Mouse (Mus musculus): ENCODE data around the gene Cass4. TPM values are rescaled to one million over a fixed set of nuclear protein-coding genes. Genes with fewer than 3 reads are reported as not detected.

Cass4 gene
- total and polyA plus RNA-seq, 3 experiments: 2.9 to 5.3 (median 3.8) TPM

DNA sequence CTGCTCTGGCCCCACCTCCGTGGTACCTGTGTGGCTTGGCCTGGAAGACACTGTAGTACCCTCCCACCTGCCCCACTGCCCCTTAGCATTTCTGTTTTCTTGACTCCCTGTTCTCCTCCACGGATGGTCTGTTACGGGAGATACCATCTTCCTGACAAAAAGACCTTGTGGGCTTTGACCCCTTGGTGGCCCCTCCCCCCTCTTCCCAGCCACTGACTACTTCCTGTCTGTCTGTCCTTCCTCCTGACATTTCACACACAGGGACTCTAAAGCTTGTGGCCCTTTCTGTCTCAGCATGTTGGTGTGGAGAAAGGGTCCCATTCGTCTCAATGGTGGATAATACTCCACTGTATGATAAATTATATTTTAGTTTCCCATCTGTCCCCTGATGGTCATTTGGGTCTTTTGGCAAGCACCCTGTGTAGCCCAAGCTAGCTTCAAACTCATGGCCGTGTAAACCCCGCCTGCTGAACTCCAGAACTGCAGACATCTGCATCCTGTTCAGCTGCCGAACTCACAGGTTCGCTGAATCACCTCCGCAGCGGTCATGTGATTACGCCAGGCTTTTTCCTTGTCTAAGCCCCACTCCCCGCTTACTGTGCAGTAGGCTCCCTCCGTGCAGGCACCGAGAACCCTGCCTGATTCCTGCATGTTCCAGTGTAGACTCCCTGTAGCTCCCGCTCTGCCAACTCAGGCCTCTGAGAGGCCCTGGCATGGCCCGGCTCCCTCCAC lies 88.2 kb downstream of the Cass4 start:
- in situ Hi-C loops (cut with MboI; ENCODE audit: low pct_ligation_motif_present, low pct_unique_long_range_greater_than_20kb, low sequenced_read_pairs): loop anchor here (25.0 kb wide), 1 partner anchor 605 kb away; no protein-coding TSS in a partner anchor
- Histone ChIP-seq H3K36me3 (replicated peaks in 1 of 2; ENCODE audit: control insufficient read depth in 1 of 2, insufficient read depth in 1 of 2, low read length in 1 of 2) (no peaks in the 10 kb centered on the region), H3K27me3 (replicated peaks) (peaks cover 42% of the 10 kb centered on the region), H3K27ac (ENCODE audit: insufficient read depth, low read depth) (no peak overlapping the region), H3K79me2 (replicated peaks; ENCODE audit: control insufficient read depth, extremely low read depth, insufficient read depth, poor library complexity, severe bottlenecking) (no peaks in the 10 kb centered on the region), H3K4me2 (ENCODE audit: insufficient read depth, low read depth, poor library complexity, severe bottlenecking) (no peak overlapping the region), H3K9ac (ENCODE audit: insufficient read depth, low read depth) (no peak overlapping the region), H3K4me1 (ENCODE audit: control insufficient read depth in 1 of 2, insufficient read depth in 2 of 2) (peaks cover under 1 to 7% of the 10 kb centered on the region in 2 experiments; a peak in 3 of 4 replicates), H3K4me3 (replicated peaks in 1 of 3; ENCODE audit: low read depth in 2 of 3, low read length in 2 of 3, poor library complexity in 1 of 3) (no peak overlapping the region), H3K9me3 (replicated peaks; ENCODE audit: low read length) (no peaks in the 10 kb centered on the region)
- dilution Hi-C loops (cut with MboI; ENCODE audit: extremely low pct_ligation_motif_present, extremely low pct_unique_long_range_greater_than_20kb, low sequenced_read_pairs): no loop called here
- TF ChIP-seq ZC3H11A (IDR thresholded peaks at IDR 0.05; ENCODE audit: low read depth, low read length): no peak
- no peak for TF ChIP-seq TBP (conservative IDR thresholded peaks at IDR 0.05; ENCODE audit: low read depth, low read length)
- TF ChIP-seq CTCF (conservative IDR thresholded peaks at IDR 0.05 in 1 of 2, IDR thresholded peaks at IDR 0.05 in 1 of 2; ENCODE audit: low read depth in 2 of 2, low read length in 2 of 2): no peak
- TF ChIP-seq E2F4 (IDR thresholded peaks at IDR 0.05; ENCODE audit: insufficient replicate concordance, low read depth, low read length): no peak
- TF ChIP-seq USF1 (IDR thresholded peaks at IDR 0.05; ENCODE audit: low read depth, low read length): no peak
- no peak for TF ChIP-seq PAX5 (IDR thresholded peaks at IDR 0.05; ENCODE audit: low read length)
- no peak for DNase-seq (ENCODE audit: extremely low read depth)

Other genes with a start within 250 kb of the Cass4 start
- not detected in 2 replicates for gene Mc3r, start 145.3 kb upstream of the Cass4 start, total RNA-seq (2012; rRNA removed)
- gene Mc3r, start 145.3 kb upstream of the Cass4 start, total RNA-seq (2014; rRNA removed): not detected in 2 replicates
- not detected in 2 replicates for gene Mc3r, start 145.3 kb upstream of the Cass4 start, polyA plus RNA-seq (2012; ENCODE audit: insufficient read length, low read depth)
- 1.1 and 1.5 TPM in 2 replicates for gene Fam210b, start 48.2 kb upstream of the Cass4 start, total RNA-seq (2012; rRNA removed)
- 0.58 and 0.68 TPM in 2 replicates for gene Fam210b, start 48.2 kb upstream of the Cass4 start, total RNA-seq (2014; rRNA removed)
- gene Fam210b, start 48.2 kb upstream of the Cass4 start, polyA plus RNA-seq (2012; ENCODE audit: insufficient read length, low read depth): 1.1 and 1.2 TPM in 2 replicates
- 88.6 and 103 TPM in 2 replicates for gene Aurka, start 23.3 kb upstream of the Cass4 start, total RNA-seq (2012; rRNA removed)
- 73.6 and 84.4 TPM in 2 replicates for gene Aurka, start 23.3 kb upstream of the Cass4 start, total RNA-seq (2014; rRNA removed)
- 113 and 128 TPM in 2 replicates for gene Aurka, start 23.3 kb upstream of the Cass4 start, polyA plus RNA-seq (2012; ENCODE audit: insufficient read length, low read depth)
- gene Cstf1, start 23.1 kb upstream of the Cass4 start, total RNA-seq (2012; rRNA removed): 44.2 and 52.1 TPM in 2 replicates
- gene Cstf1, start 23.1 kb upstream of the Cass4 start, total RNA-seq (2014; rRNA removed): 59.0 and 62.1 TPM in 2 replicates
- gene Cstf1, start 23.1 kb upstream of the Cass4 start, polyA plus RNA-seq (2012; ENCODE audit: insufficient read length, low read depth): 49.6 and 53.2 TPM in 2 replicates
- 61.4 and 66.6 TPM in 2 replicates for gene Rtf2, start 46.8 kb downstream of the Cass4 start, total RNA-seq (2012; rRNA removed)
- 58.5 and 60.3 TPM in 2 replicates for gene Rtf2, start 46.8 kb downstream of the Cass4 start, total RNA-seq (2014; rRNA removed)
- 72.9 and 90.2 TPM in 2 replicates for gene Rtf2, start 46.8 kb downstream of the Cass4 start, polyA plus RNA-seq (2012; ENCODE audit: insufficient read length, low read depth)
- gene Gcnt7, start 64.8 kb downstream of the Cass4 start, total RNA-seq (2012; rRNA removed): 0.17 and 0.29 TPM in 2 replicates
- not detected in 2 replicates for gene Gcnt7, start 64.8 kb downstream of the Cass4 start, total RNA-seq (2014; rRNA removed)
- gene Gcnt7, start 64.8 kb downstream of the Cass4 start, polyA plus RNA-seq (2012; ENCODE audit: insufficient read length, low read depth): 0.21 TPM in 1 of 2 replicates, not detected in the other
- gene Fam209, start 78.7 kb downstream of the Cass4 start, total RNA-seq (2012; rRNA removed): 0.25 and 0.42 TPM in 2 replicates
- 0.69 TPM in 1 of 2 replicates, not detected in the other for gene Fam209, start 78.7 kb downstream of the Cass4 start, total RNA-seq (2014; rRNA removed)
- gene Fam209, start 78.7 kb downstream of the Cass4 start, polyA plus RNA-seq (2012; ENCODE audit: insufficient read length, low read depth): 1.2 and 1.8 TPM in 2 replicates
- not detected in 2 replicates for gene Tfap2c, start 155.8 kb downstream of the Cass4 start, total RNA-seq (2012; rRNA removed)
- gene Tfap2c, start 155.8 kb downstream of the Cass4 start, total RNA-seq (2014; rRNA removed): not detected in 2 replicates
- gene Tfap2c, start 155.8 kb downstream of the Cass4 start, polyA plus RNA-seq (2012; ENCODE audit: insufficient read length, low read depth): not detected in 2 replicates

Measured in CH12.LX (cell line).